Mouse (Mus musculus) lung, embryonic 16.5 days (tissue): ENCODE measurements around the gene Slc25a21. TPM values are rescaled to one million over a fixed set of nuclear protein-coding genes. Genes with fewer than 3 reads are reported as not detected.

Experiments used
- ATAC-seq: fragments of 200-750 bp; cut with Nextera tagmentation; 2 replicates; pipeline ENCODE4 v1.8.0; 2017; ENCODE audit warnings: low read depth, mild to moderate bottlenecking, moderate library complexity
- H3K27ac ChIP-seq: fragments of 300-500 bp; sonication (generic); 2 replicates; pipeline ENCODE4 v1.5.1; 2014; ENCODE audit warnings: mild to moderate bottlenecking, control low read depth, low read length
- H3K27me3 ChIP-seq: fragments of 300-500 bp; sonication (generic); 2 replicates; pipeline ENCODE4 v1.6.1; 2014; ENCODE audit warnings: low read depth, low read length, mixed read lengths; ENCODE audit not compliant: control insufficient read depth, insufficient read depth
- H3K36me3 ChIP-seq: fragments of 300-500 bp; sonication (generic); 2 replicates; pipeline ENCODE4 v1.6.1; 2014; ENCODE audit warnings: low read length; ENCODE audit not compliant: control insufficient read depth, insufficient read depth
- H3K4me1 ChIP-seq: fragments of 300-500 bp; sonication (generic); replicated peaks from 2 replicates; pipeline ENCODE4 v1.6.1; 2014; ENCODE audit warnings: low read length, mixed read lengths; ENCODE audit not compliant: control insufficient read depth, insufficient read depth
- H3K4me2 ChIP-seq: fragments of 300-500 bp; sonication (generic); 2 replicates; pipeline ENCODE4 v1.6.1; 2014; ENCODE audit warnings: low read depth, low read length, control low read depth
- H3K4me3 ChIP-seq: fragments of 300-500 bp; sonication (generic); 2 replicates; pipeline ENCODE4 v1.5.1; 2014; ENCODE audit warnings: mild to moderate bottlenecking, low read length, control low read depth
- H3K9ac ChIP-seq: fragments of 300-500 bp; sonication (generic); 2 replicates; pipeline ENCODE4 v1.6.1; 2014; ENCODE audit warnings: low read length, control low read depth
- H3K9me3 ChIP-seq: fragments of 300-500 bp; sonication (generic); 2 replicates; pipeline ENCODE4 v1.6.1; 2016; ENCODE audit warnings: low read length; ENCODE audit not compliant: control insufficient read depth
- WGBS: fragments of 180-500 bp; shearing (Covaris S2); extraction: QIAGEN DNeasy Blood & Tissue Kit; methylation state at CpG from one replicate; pipeline ENCODE4 v1.1.7; 2014; 5-methylcytosine and 5-hydroxymethylcytosine counted together
- polyA plus RNA-seq: library from polyadenylated mRNA; unstranded; fragments of >200 nt; fragmentation: Nextera tagmentation; extraction: Ambion mirVana; gene quantifications from 2 replicates; pipeline ENCODE4 v1.2.1, GENCODE M21; 2015

Gene Slc25a21
- polyA plus RNA-seq, 1 experiment from 2014 or later: 0.30 TPM

GRCm38 (mm10) chr12:57093107-57093506 is 104.2 kb downstream of the Slc25a21 start:
- WGBS: 26% methylated on average over 5 of the region's 5 CpGs
- H3K4me3 ChIP-seq: no peak overlapping the region
- no peaks in the 10 kb centered on the region for H3K4me1 ChIP-seq
- no peak overlapping the region for H3K27ac ChIP-seq
- no peak overlapping the region for H3K9ac ChIP-seq
- no peaks in the 10 kb centered on the region for H3K36me3 ChIP-seq
- H3K4me2 ChIP-seq: no peak overlapping the region
- no peaks in the 10 kb centered on the region for H3K9me3 ChIP-seq
- H3K27me3 ChIP-seq: no peaks in the 10 kb centered on the region
- no peak for ATAC-seq

GRCm38 (mm10) chr12:57084519-57084918 is 112.8 kb downstream of the Slc25a21 start:
- Histone ChIP-seq H3K9ac (no peak overlapping the region), H3K4me1 (no peaks in the 10 kb centered on the region), H3K27ac (no peak overlapping the region), H3K4me3 (no peak overlapping the region), H3K27me3 (no peaks in the 10 kb centered on the region), H3K36me3 (no peaks in the 10 kb centered on the region), H3K9me3 (no peaks in the 10 kb centered on the region), H3K4me2 (no peak overlapping the region)
- no peak for ATAC-seq
- WGBS: 42% methylated on average over 3 of the region's 3 CpGs

GRCm38 (mm10) chr12:57083533-57083932 is 113.7 kb downstream of the Slc25a21 start:
- 74% methylated on average over 5 of the region's 5 CpGs for WGBS
- H3K4me3 ChIP-seq: no peak overlapping the region
- ATAC-seq: no peak

DNA sequence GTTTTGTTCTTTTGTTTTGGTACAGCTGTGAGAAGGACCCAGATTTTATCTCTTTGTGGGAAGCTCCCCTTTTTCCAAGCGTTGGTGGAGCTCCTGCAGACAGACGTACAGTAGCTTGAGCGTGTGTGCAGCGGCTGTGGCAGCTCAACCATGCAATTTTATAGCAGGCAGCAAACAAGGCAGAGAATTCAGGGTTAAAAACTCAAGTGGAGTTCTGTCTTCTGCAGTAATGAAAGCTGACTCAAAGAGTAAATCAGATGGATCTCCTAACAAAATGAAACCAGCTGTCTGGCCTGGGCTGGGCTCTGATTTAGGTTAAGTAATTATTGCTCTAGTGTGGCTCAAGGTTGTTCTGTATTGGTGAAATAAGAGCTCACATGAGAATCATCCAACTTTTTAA is 120.7 kb downstream of the Slc25a21 start:
- H3K4me2 ChIP-seq: no peak overlapping the region
- WGBS: 68% methylated on average over 4 of the region's 4 CpGs
- no peak for ATAC-seq
- no peak overlapping the region for H3K4me3 ChIP-seq
- 0 out of 2 replicates have a peak, but pooled peaks cover 2% of the 10 kb centered on the region for H3K4me1 ChIP-seq
- no peak overlapping the region for H3K9ac ChIP-seq
- H3K36me3 ChIP-seq: no peaks in the 10 kb centered on the region
- H3K27ac ChIP-seq: no peak overlapping the region
- H3K9me3 ChIP-seq: no peaks in the 10 kb centered on the region
- H3K27me3 ChIP-seq: no peaks in the 10 kb centered on the region

More at GRCm38 (mm10) chr12:57083533-57083932, 113.7 kb downstream of the Slc25a21 start:
- Histone ChIP-seq H3K27me3 (no peaks in the 10 kb centered on the region), H3K36me3 (no peaks in the 10 kb centered on the region), H3K9ac (no peak overlapping the region), H3K27ac (no peak overlapping the region), H3K9me3 (no peaks in the 10 kb centered on the region), H3K4me1 (no peaks in the 10 kb centered on the region), H3K4me2 (no peak overlapping the region)

DNA sequence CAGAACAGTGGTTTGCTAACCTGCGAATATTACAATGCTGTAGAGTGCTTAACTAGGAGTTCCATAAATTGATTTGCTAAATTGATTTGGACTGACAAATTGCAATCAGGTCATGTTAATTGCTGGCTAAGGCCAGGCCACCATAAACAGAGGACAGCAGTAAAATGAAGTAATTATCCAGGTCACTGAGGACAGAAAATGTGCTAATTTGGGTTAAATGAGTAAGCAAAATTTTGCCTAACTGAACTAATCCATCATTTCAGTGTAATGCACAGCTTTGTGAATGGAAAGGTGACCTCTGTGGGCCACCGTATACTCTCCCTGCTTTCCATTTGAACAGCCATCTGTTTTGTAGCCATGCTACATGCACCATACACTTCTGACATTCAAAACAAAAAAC is 124.7 kb downstream of the Slc25a21 start:
- Histone ChIP-seq H3K9me3 (no peaks in the 10 kb centered on the region), H3K27me3 (no peaks in the 10 kb centered on the region), H3K4me1 (0 out of 2 replicates have a peak, but pooled peaks cover 1% of the 10 kb centered on the region), H3K36me3 (no peaks in the 10 kb centered on the region), H3K9ac (no peak overlapping the region), H3K4me2 (no peak overlapping the region), H3K27ac (no peak overlapping the region), H3K4me3 (no peak overlapping the region)
- no peak for ATAC-seq
- 84% methylated on average over 2 of the region's 2 CpGs for WGBS

- Histone ChIP-seq H3K4me1 (no peaks in the 10 kb centered on the region), H3K9ac (no peak overlapping the region), H3K9me3 (no peaks in the 10 kb centered on the region), H3K27me3 (no peaks in the 10 kb centered on the region), H3K4me2 (no peak overlapping the region), H3K27ac (no peak overlapping the region), H3K4me3 (no peak overlapping the region), H3K36me3 (no peaks in the 10 kb centered on the region)
- WGBS: 50% methylated on average over 5 of the region's 5 CpGs
- no peak for ATAC-seq
These were observed 128.7 kb downstream of the Slc25a21 start for GRCm38 (mm10) chr12:57068607-57069006.

GRCm38 (mm10) chr12:57019737-57020136 is 177.5 kb downstream of the Slc25a21 start:
- ATAC-seq: peak; percentile 71
- no peaks in the 10 kb centered on the region for H3K9me3 ChIP-seq
- H3K4me3 ChIP-seq: no peak overlapping the region
- peaks cover 3% of the 10 kb centered on the region; the same call in 1 of the 2 replicates for H3K4me1 ChIP-seq
- no peaks in the 10 kb centered on the region for H3K36me3 ChIP-seq
- no peaks in the 10 kb centered on the region for H3K27me3 ChIP-seq
- no peak overlapping the region for H3K27ac ChIP-seq
- no peak overlapping the region for H3K4me2 ChIP-seq
- H3K9ac ChIP-seq: no peak overlapping the region
- 34% methylated on average over 4 of the region's 4 CpGs for WGBS

- no peaks in the 10 kb centered on the region for H3K27me3 ChIP-seq
- peaks cover 3% of the 10 kb centered on the region; the same call in 1 of the 2 replicates for H3K4me1 ChIP-seq
- H3K36me3 ChIP-seq: no peaks in the 10 kb centered on the region
- no peak overlapping the region for H3K4me2 ChIP-seq
- 72% methylated on average over 3 of the region's 3 CpGs for WGBS
- no peaks in the 10 kb centered on the region for H3K9me3 ChIP-seq
- ATAC-seq: no peak
- H3K27ac ChIP-seq: no peak overlapping the region
- no peak overlapping the region for H3K4me3 ChIP-seq
- H3K9ac ChIP-seq: no peak overlapping the region
These were observed 180.4 kb downstream of the Slc25a21 start for GRCm38 (mm10) chr12:57016845-57017244.

DNA sequence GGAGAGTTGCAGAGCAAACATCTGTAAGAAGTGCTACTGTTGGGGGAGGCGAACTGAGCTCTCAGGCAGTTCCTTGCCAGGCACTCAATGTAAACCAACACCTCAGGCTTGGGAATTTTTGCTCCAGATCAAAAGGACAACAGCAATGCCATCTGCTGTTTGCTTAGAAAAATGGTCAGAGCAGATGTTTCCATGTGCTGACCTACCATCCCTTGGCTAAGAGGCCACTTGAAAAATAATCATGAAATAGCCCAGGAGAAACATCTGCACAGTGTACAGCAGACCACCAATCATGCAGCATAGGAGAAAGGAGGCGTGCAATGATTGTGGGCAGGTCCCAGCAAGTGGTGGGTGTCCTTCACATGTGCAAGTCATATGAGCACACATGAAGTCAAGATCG is 180.9 kb downstream of the Slc25a21 start:
- Histone ChIP-seq H3K27me3 (no peaks in the 10 kb centered on the region), H3K4me2 (no peak overlapping the region), H3K27ac (no peak overlapping the region), H3K4me1 (peaks cover 3% of the 10 kb centered on the region; the same call in 1 of the 2 replicates), H3K4me3 (no peak overlapping the region), H3K9ac (no peak overlapping the region), H3K9me3 (no peaks in the 10 kb centered on the region), H3K36me3 (no peaks in the 10 kb centered on the region)
- 40% methylated on average over 3 of the region's 3 CpGs for WGBS
- ATAC-seq: peak; percentile 52; the same call in 1 of the 2 replicates

- Histone ChIP-seq H3K4me3 (no peak overlapping the region), H3K27me3 (no peaks in the 10 kb centered on the region), H3K4me2 (no peak overlapping the region), H3K9me3 (no peaks in the 10 kb centered on the region), H3K27ac (no peak overlapping the region), H3K4me1 (no peaks in the 10 kb centered on the region), H3K9ac (no peak overlapping the region), H3K36me3 (no peaks in the 10 kb centered on the region)
- no peak for ATAC-seq
- WGBS: 23% methylated on average over 11 of the region's 11 CpGs
These were observed 188.3 kb downstream of the Slc25a21 start for GRCm38 (mm10) chr12:57009010-57009409.
